ENCODE assay signal across 17 mouse cellular contexts in the genomic region with DNA sequence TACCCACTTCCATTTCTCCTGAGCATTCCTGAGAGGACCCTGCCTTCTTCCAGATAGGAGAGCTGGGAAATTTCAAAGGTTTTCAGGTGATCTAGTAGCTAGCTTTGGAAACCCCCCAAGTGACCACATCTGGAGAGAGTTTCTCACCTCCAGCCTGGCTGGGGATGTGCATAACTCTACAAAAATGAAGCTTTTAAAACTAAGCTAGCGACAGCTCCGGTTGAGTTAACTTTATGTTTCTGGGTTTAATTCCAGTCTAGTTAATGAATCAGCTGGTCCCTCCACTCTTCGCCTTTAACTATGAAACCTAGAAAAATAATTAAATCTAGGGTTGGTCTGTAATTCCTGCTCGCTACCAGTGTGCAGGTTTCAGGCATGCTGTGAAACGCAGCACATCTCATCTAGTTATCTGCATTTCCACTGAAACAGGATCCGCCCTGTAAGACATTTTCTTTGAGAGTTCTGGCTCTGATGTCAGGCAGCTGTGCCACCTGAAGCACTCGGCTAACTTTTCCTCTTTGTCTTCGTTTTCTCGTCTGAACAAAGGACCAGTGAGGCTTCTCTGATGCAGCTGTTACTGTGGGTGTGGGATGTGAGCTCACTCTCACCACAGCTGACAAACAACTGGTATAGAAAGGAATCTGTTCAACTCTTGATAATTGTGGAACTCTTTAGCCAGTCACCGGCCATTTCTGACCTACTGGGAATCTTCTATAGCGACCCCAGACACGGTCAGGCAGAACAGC. TPM values are rescaled to one million over a fixed set of nuclear protein-coding genes. Genes with fewer than 3 reads are reported as not detected.
DNase-seq lines count a peak whose midpoint lies in the region; ATAC-seq lines count a peak whose summit lies in the region.
"Had no signal": no experiment of that assay in that cellular context is flagged by ENCODE, and none has a peak within 500 bp of the region (broad histone marks: within the 10 kb centered on the region; RNA-seq: fewer than 3 reads in every experiment).

No protein-coding gene starts in this region.

- WGBS in kidney, embryonic 14.5 days = 46% methylated on average over 12 of the region's 12 CpGs
- WGBS in forebrain, embryonic 13.5 days = 52% methylated on average over 12 of the region's 12 CpGs

- ATAC-seq in kidney, embryonic 14.5 days (ENCODE audit: low FRiP score, low TSS enrichment) = peak; percentile 69; the same call in 1 of the 2 replicates
- ATAC-seq in megakaryocyte, adult 5-6 weeks (ENCODE audit: poor library complexity, severe bottlenecking) = no peak
- no peak for ATAC-seq in forebrain, embryonic 13.5 days
- ATAC-seq: hindbrain, postnatal 0 days; midbrain, embryonic 16.5 days had no signal

- no peaks in the 10 kb centered on the region for H3K36me3 ChIP-seq in kidney, embryonic 14.5 days (ENCODE audit: control insufficient read depth, insufficient read depth, low read length)
- H3K36me3 ChIP-seq in forebrain, embryonic 13.5 days (ENCODE audit: poor library complexity, severe bottlenecking) = no peaks in the 10 kb centered on the region
- H3K36me3 ChIP-seq: embryonic facial prominence, embryonic 15.5 days; G1E; heart, embryonic 13.5 days; lung, embryonic 15.5 days had no signal

- no peak overlapping the region for H3K4me3 ChIP-seq in kidney, embryonic 14.5 days (ENCODE audit: low read length)
- no peak overlapping the region for H3K4me3 ChIP-seq in forebrain, embryonic 13.5 days
- H3K4me3 ChIP-seq: embryonic facial prominence, embryonic 15.5 days; heart, embryonic 13.5 days; lung, embryonic 15.5 days had no signal

- no peak overlapping the region for H3K9ac ChIP-seq in kidney, embryonic 14.5 days (ENCODE audit: low read depth, low read length)
- no peak overlapping the region for H3K9ac ChIP-seq in forebrain, embryonic 13.5 days
- H3K9ac ChIP-seq: embryonic facial prominence, embryonic 15.5 days; heart, embryonic 13.5 days; lung, embryonic 15.5 days had no signal

- no peaks in the 10 kb centered on the region for H3K9me3 ChIP-seq in kidney, embryonic 14.5 days (ENCODE audit: control insufficient read depth, low read length)
- no peaks in the 10 kb centered on the region for H3K9me3 ChIP-seq in forebrain, embryonic 13.5 days (replicated peaks)
- H3K9me3 ChIP-seq: embryonic facial prominence, embryonic 15.5 days; G1E; heart, embryonic 13.5 days; lung, embryonic 15.5 days had no signal

- no peak overlapping the region for H3K4me2 ChIP-seq in kidney, embryonic 14.5 days (replicated peaks; ENCODE audit: low read depth, low read length)
- H3K4me2 ChIP-seq in forebrain, embryonic 13.5 days = no peak overlapping the region
- H3K4me2 ChIP-seq: embryonic facial prominence, embryonic 15.5 days; heart, embryonic 13.5 days; lung, embryonic 15.5 days had no signal

- no peak overlapping the region for H3K27ac ChIP-seq in kidney, embryonic 14.5 days (ENCODE audit: low read depth, low read length)
- H3K27ac ChIP-seq in forebrain, embryonic 13.5 days = no peak overlapping the region
- H3K27ac ChIP-seq: embryonic facial prominence, embryonic 15.5 days; heart, embryonic 13.5 days; hindbrain, postnatal 0 days; lung, embryonic 15.5 days had no signal

- H3K4me1 ChIP-seq in kidney, embryonic 14.5 days (ENCODE audit: control insufficient read depth, insufficient read depth, low read length) = no peaks in the 10 kb centered on the region
- H3K4me1 ChIP-seq in forebrain, embryonic 13.5 days = no peaks in the 10 kb centered on the region
- H3K4me1 ChIP-seq: embryonic facial prominence, embryonic 15.5 days; heart, embryonic 13.5 days; lung, embryonic 15.5 days had no signal

- no peaks in the 10 kb centered on the region for H3K27me3 ChIP-seq in kidney, embryonic 14.5 days (ENCODE audit: control insufficient read depth, insufficient read depth, low read length)
- H3K27me3 ChIP-seq in forebrain, embryonic 13.5 days = no peaks in the 10 kb centered on the region
- H3K27me3 ChIP-seq: embryonic facial prominence, embryonic 15.5 days; heart, embryonic 13.5 days; lung, embryonic 15.5 days had no signal

- no peak for DNase-seq in kidney, postnatal 10 days
- DNase-seq in ES-CJ7 (ENCODE audit: low read depth, low spot score) = peak; percentile 16
- peak; percentile 58 for DNase-seq in induced T-regulatory cell, adult 2 months (ENCODE audit: low read depth)
- DNase-seq in telencephalon, adult 2 months (ENCODE audit: low read depth, low spot score) = peak; percentile 33
- no peak for DNase-seq in adrenal gland, adult 2 months
- DNase-seq: adrenal gland, adult 8-10 months; left cerebral cortex, postnatal 4 days; retina, postnatal 1 day had no signal

RNA-seq across cellular contexts. Expression of gene Sytl2, which starts 39.3 kb away (rescaled TPM):
- polyA plus RNA-seq in kidney, embryonic 14.5 days (2014; fragmentation: Nextera tagmentation; extraction: Ambion mirVana) = 3.8 and 9.2 TPM in 2 replicates
- 1 to 10 TPM; 6.2 to 8.8 TPM for total RNA-seq in adrenal gland, adult 2 months (2021)
- polyA plus RNA-seq in adrenal gland, adult 2 months (2012; rRNA removed) = 0.77 and 1.8 TPM in 2 replicates
- 1.4 and 1.9 TPM in 2 replicates for total RNA-seq in megakaryocyte, adult 5-6 weeks (2015)
- total RNA-seq in megakaryocyte, adult 5-6 weeks (2017) = 1.7 and 2.3 TPM in 2 replicates
- 0.94 and 0.97 TPM in 2 replicates for polyA plus RNA-seq in forebrain, embryonic 13.5 days (2015; fragmentation: Nextera tagmentation; extraction: Ambion mirVana)
- polyA plus RNA-seq: G1E had no signal

Comparison
In these comparisons a context has a peak if more than half of its experiments do, and no peak if none do; other contexts are left out.
1. DNase-seq: peak in ES-CJ7 (single experiment), induced T-regulatory cell, adult 2 months (single experiment) and telencephalon, adult 2 months (single experiment); none in kidney, postnatal 10 days (single experiment) and adrenal gland, adult 2 months (single experiment).